Mouse (Mus musculus) embryonic fibroblast, embryonic 13.5 days (primary cell): ENCODE results near the gene Ccdc148. TPM values are rescaled to one million over a fixed set of nuclear protein-coding genes. Genes with fewer than 3 reads are reported as not detected.

Source experiments
- H3K27ac ChIP-seq: 2 replicates; pipeline ENCODE4 v1.5.1; 2012; ENCODE audit warnings: low read length, control low read depth, inconsistent platforms; ENCODE audit not compliant: insufficient read depth
- H3K4me1 ChIP-seq: 2 replicates; pipeline ENCODE4 v1.6.1; 2011; ENCODE audit warnings: low read length; ENCODE audit not compliant: control insufficient read depth, insufficient read depth
- H3K4me3 ChIP-seq: 2 replicates; pipeline ENCODE4 v1.5.1; 2011; ENCODE audit warnings: mild to moderate bottlenecking, control low read depth, low read length; ENCODE audit not compliant: insufficient read depth
- CTCF ChIP-seq: IDR thresholded peaks from 2 replicates; pipeline ENCODE4 v1.5.1; 2011; ENCODE audit warnings: mild to moderate bottlenecking, control low read depth, low read length, moderate library complexity, borderline replicate concordance; ENCODE audit not compliant: insufficient read depth
- POLR2A ChIP-seq: IDR thresholded peaks from 2 replicates; pipeline ENCODE4 v1.6.1; 2011; ENCODE audit warnings: low read depth, mild to moderate bottlenecking, control low read depth, low read length, moderate library complexity
- polyA plus RNA-seq: library from polyadenylated mRNA; stranded (reverse); fragments of >200 nt; gene quantifications from 2 replicates; pipeline ENCODE4 v1.2.4, GENCODE M21; 2011; ENCODE audit warnings: low read depth; ENCODE audit not compliant: missing spikeins, insufficient read length

Gene Ccdc148
- polyA plus RNA-seq, 1 experiment: 0.12 TPM

DNA sequence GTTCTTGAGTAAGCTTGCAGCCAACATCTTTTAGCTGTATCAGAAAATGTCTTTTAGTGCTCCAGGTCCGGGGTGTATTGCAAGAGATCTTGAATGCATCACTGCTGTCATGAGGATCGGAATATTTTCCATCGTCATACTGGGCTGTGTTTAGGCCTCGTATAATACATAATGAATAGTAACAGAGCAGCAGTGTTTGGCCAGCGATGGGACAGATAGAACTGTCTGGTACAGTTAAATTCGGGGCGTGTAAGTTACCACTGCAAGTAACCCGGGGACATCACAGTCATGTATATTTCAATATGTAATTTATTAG is 1.8 kb upstream of the Ccdc148 start:
- no peak for TF ChIP-seq CTCF
- no peak for TF ChIP-seq POLR2A
- Histone ChIP-seq H3K4me3 (peak overlapping the region; percentile 82), H3K4me1 (peaks cover 2% of the 10 kb centered on the region; the same call in 1 of the 2 replicates), H3K27ac (no peak overlapping the region)

DNA sequence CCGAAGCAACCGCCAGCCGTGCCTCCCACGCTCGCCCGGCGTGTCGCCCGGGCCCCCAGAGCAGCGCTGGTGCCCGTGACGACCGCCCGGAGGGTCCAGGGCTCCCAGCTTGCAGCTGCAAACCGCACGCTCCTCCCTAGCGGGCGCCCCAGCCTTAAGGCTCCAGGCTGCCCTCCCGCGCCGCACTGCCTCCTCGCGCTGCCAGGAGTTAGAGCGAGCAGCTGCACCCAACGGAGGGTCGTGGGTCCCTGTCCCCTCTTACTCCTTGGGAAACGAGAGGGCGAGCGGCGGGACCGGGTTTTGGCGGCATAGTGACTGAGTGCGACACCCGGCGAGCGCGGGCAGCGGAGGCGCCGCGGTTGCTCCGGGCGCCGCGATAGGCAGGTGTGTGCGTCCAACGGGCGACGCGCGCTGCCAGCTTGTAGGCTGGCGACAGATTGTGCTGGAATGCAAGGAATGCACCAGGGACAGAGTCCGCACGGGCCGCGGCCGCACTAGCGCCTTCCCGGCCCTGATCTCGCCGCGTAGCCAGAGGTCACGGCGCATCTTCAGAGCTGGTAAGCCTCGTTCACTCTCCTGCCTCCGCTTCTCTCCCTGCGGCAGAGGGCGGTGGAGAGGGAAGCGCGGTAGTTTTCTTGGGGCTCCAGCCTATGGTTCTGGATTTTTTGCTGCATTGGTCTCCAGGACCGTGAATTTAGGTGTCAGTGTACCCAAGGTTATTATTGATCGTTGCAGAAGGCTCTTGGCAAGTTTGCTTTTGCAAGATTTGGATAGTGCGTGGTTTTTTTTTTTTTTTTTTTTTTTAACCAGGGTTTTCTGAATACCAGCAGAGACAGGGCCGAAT is 1.2 kb upstream of the Ccdc148 start:
- Histone ChIP-seq H3K27ac (no peak overlapping the region; the same call in 1 of the 2 replicates), H3K4me3 (peak overlapping the region; percentile 82), H3K4me1 (peaks cover 2% of the 10 kb centered on the region; the same call in 1 of the 2 replicates)
- TF ChIP-seq CTCF (peak; percentile 59), POLR2A (no peak)

DNA sequence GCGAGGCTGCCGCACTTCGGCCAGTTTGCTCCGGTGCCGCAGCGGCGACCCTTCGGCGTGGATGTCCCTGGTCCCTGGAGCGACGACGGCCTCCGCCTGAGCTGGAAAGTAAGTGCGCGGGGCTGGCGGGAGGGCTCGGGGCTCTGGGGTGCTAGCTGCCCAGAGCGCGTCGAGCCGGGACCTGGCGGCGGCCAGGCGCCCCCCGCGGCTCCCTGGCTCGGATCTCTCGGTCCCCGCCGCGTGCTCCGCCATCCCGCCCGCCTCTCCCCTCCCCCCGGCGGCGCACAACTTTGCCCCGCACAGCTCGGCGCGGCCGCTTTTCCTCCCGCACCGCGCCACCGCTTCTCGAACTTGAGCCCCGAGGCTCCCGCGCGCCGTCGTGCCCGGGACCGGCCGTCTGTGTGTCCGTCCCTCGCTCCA is 548 bp upstream of the Ccdc148 start:
- Histone ChIP-seq H3K4me1 (peaks cover 2% of the 10 kb centered on the region; the same call in 1 of the 2 replicates), H3K27ac (no peak overlapping the region; the same call in 1 of the 2 replicates), H3K4me3 (peak overlapping the region; percentile 82)
- TF ChIP-seq CTCF (no peak), POLR2A (no peak)

DNA sequence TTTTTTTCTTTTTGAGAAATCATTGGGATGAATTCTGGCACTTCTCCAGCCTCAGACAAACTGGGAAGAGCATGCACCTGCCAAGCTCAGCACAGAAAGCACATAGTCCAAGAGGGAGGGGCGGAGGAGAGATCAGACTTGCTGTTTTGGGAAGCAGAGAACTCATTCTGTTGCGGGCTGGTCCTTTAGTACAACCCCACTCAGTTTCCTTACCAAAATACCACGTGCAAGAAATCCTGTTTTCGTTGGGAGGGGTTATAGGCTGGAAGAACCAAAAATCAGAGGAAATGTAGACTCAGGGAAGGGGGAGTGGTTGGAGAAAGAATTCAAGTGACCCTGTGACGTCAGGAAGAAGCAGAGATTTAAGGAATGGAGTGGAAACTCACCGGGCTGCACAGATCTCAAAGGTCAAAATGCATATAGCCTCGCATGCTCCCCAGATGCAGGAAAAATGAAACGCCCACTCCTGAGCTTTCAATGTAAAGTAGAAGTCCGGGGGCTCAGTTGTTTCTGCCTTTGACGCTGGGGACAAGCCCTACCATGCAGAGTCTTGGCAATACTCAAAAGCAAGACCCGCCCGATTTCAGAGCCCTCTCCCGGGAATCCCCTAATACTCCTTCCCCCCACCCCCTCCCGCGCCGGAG is 400 bp downstream of the Ccdc148 start:
- H3K4me1 ChIP-seq: peaks cover 5% of the 10 kb centered on the region; the same call in 1 of the 2 replicates
- H3K27ac ChIP-seq: no peak overlapping the region
- TF ChIP-seq POLR2A: no peak
- TF ChIP-seq CTCF: no peak
- peak overlapping the region; percentile 83 for H3K4me3 ChIP-seq

DNA sequence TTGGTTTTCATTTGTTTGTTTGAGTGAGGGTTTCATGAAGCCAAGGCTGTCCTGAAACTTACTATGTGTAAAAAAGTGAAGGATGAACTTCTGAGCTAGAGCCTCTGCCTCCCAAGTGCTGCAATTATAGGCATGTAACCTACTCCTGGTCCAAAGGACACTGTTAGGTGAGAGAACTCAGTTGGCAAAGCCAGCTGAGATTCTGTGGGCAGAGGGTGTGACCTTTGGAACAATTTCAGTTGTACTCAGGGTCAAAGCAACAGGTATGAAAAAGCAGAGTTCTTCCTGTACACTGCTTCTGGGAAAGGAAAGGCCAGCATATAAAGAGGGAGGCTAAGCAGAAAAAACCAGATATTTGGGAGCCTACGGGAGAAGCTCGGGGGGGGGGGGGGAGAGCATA is 2.4 kb downstream of the Ccdc148 start:
- TF ChIP-seq POLR2A: no peak
- no peak overlapping the region for H3K27ac ChIP-seq
- H3K4me1 ChIP-seq: peaks cover 8% of the 10 kb centered on the region
- no peak overlapping the region for H3K4me3 ChIP-seq

DNA sequence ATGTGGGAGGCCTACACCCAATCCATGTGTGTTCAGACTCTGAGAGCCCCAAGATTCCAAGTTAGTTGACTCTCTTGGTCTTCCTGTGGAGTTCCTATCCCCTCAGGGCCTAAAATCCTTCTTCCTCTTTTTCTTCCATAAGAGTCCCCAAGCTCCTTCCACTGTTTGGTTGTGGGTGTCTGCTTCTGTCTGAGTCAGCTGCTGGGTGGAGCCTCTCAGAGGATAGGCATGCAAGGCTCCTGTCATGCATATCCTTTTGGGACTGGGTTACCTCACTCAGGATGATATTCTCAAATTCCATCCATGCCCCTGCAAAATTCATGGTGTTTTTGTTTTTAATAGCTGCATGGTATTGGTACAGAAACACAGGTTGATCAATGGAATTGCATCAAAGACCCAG is 5.1 kb downstream of the Ccdc148 start:
- H3K4me3 ChIP-seq: no peak overlapping the region
- H3K4me1 ChIP-seq: peaks cover 5% of the 10 kb centered on the region; the same call in 1 of the 2 replicates
- no peak for TF ChIP-seq CTCF
- no peak for TF ChIP-seq POLR2A
- H3K27ac ChIP-seq: peak overlapping the region; percentile 73; the same call in 1 of the 2 replicates

DNA sequence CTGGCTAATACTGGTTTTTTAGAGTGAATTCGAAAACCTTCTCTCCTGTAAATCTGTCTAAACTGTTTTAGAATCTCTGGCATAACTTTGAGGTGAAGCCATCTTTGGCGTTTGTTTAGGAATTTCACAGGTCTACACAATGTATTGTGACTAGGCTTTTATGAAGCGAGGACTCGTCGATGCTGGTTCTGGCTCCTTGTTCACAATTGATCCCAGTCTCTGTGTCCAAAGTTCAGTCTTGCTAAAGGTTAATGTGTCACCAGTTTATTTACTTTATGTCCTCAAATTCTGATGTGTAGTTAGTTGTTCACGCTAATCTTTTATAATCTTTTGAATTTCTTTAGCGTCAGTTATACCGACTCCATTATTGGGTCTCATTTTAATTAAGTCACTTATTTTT is 29.4 kb downstream of the Ccdc148 start:
- TF ChIP-seq POLR2A (no peak), CTCF (no peak)
- H3K4me3 ChIP-seq: no peak overlapping the region
- no peaks in the 10 kb centered on the region for H3K4me1 ChIP-seq
- no peak overlapping the region for H3K27ac ChIP-seq

DNA sequence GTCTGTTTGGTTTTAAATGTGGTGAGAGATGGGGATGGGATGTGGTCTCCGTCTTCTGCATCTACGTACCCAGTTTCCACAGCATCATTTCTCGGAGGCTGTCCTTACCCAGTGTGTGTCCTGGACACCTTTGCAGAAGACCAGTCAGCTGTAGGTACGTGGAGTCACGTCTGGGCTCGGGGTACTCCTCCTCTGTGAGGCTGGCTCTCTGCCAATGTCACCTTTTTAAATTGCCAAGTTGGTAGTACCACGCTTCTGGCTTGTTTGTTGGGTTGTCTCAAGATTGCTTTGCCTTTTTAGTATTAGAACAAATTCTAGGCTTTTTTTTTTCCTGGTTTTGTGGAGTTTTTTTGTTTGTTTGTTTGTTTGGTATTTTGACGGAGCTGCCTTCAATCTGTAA is 30.7 kb downstream of the Ccdc148 start:
- H3K27ac ChIP-seq: no peak overlapping the region
- no peaks in the 10 kb centered on the region for H3K4me1 ChIP-seq
- no peak for TF ChIP-seq POLR2A
- no peak for TF ChIP-seq CTCF
- H3K4me3 ChIP-seq: no peak overlapping the region

DNA sequence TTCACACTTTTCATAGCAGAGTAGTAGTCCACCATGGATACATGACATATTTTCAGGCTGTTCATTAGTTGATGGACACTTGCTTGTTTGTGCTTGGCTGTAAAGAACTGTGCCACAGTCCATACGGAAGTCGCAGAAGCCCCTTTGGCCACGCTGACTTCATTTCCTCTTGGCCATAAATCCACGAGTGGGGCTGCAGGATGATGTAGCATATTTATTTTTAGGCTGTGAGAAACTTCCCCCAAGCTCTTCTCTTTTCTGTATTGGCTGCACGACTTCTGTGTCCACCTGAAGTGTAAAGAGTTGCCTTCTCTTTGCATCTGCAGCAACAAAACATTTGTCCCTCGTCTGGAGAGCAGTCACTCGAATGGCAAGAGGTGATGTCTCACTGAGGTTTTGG is 31.5 kb downstream of the Ccdc148 start:
- H3K27ac ChIP-seq: no peak overlapping the region
- TF ChIP-seq POLR2A (no peak), CTCF (no peak)
- H3K4me1 ChIP-seq: no peaks in the 10 kb centered on the region
- no peak overlapping the region for H3K4me3 ChIP-seq

DNA sequence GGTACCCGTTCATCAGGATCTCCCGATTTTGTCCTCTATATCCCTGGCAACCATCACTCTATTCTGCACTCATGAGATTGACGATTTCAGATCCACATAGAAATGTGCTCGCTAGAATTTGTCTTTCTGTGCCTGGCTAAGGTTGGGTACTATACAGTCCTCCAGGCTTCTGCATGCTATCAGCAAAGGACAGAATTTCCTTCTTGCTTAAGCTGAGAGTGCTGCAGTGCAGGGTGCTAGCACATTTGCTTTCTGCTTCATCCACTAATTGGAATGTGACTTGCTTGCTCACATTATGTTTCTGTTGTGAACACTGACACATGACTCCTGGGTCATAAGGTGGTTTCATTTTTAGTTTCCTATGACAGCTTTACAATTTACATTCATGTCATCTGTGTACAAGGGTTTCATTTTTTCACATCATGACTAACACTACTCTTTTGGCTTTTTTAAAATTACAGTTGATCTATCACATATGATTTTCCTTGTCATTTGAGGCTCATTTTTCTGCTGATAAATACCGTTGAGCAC is 104.8 kb downstream of the Ccdc148 start:
- TF ChIP-seq POLR2A (no peak), CTCF (no peak)
- Histone ChIP-seq H3K4me3 (no peak overlapping the region), H3K27ac (no peak overlapping the region), H3K4me1 (no peaks in the 10 kb centered on the region; the same call in 1 of the 2 replicates)
